Mouse (Mus musculus) right cerebral cortex, adult 18-20 months (tissue): ENCODE measurements around the gene Ccdc93.

ENCODE experiments used
- DNase-seq: peaks from one replicate; pipeline ENCODE4 v3.0.0; 2022; ENCODE audit warnings: mixed read lengths

Ccdc93 gene

DNA sequence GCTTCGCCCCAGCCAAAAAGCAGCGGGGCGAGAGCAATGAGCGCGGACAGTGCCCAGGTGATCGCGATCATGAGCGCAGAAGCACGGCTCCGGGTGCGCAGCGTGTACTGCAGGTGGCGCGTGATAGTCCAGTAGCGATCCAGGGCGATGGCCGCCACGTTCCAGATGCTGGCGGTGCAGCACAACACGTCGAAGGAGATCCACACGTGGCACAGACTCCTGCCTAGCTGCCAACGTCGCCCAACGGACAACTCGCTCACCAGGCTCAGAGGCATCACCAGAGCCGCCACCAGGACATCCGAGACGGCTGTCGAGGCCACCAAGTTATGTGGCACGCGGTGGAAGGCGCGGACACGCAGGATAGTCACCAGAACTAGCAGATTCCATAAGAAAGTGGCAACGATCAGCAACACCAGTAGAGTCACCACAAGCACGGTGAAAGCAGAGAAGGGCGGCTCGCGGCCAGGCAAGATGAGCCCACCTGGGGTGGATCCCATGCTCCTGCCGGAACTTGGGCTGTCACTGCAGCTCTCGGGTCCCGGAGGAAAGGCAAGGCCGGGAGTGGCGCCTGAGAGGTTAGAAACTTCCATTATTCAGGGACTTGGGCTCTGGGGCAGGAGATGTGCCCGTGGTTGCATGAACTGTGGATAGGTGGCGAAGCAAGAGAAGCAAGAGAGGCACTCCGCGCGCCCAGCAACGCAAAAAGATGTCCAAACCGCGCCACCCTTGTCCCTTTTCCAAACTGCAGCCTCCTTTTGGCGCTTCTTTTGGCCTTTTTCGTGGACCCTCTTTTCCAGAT, 97.0 kb downstream of the Ccdc93 start:
- peak; percentile 6 for DNase-seq

DNA sequence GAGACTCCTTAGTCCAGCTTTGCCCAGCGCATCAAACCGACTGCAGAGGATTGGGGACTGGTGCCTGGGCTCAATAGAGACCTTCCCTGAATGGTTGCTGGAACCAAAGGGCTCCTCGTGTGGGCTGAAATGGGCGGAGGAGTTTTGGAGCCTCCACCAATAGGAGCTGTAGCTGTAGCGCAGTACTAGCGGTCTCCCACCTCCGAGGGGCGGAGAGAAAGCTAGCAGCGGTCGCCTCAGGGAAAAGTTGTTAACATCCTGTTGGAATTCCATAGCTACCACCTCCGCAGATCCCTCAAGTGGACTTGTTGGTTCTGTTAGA, 97.5 kb downstream of the Ccdc93 start, which contains the start of gene Htr5b:
Gene Htr5b, minus strand, starts transcription at position 67 of the 322 bp plus-strand sequence.
- DNase-seq = peak; percentile 41

DNA sequence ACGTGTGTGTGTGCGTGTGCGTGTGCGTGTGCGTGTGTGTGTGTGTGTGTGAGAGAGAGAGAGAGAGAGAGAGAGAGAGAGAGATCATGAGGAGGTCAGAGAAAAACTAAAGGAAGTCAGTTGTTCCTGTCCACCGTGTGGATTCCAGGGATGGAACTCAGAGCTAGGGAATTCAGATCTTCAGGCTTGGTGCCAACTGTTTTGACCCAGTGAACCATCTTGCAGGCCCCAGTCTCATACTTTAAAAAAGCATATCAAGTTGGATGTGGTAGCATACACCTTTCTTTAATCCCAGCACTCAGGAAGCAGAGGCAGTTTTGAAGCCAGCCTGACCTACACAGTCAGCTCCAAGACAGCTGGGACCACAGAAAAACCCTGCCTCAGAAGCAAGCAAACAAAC, 98.4 kb downstream of the Ccdc93 start:
- no peak for DNase-seq

DNA sequence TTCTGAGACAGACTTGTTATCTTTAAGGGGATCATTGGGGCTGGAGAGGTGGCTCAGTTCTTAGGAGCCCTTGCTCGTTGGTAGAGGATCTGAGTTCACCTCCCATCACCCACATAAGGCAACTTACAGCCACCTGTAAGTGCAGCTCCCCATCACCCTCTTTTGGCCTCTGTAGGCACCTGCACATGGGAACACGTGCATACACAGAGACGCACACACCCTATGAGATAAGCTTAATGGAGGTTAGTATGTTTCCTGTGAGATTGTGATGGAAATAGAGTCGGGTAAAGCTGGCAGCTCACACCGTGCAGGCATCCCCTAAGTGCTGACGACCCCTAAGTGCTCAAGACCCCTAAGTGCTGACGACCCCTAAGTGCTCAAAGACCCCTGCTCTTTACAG, 100.6 kb downstream of the Ccdc93 start:
- DNase-seq = no peak

DNA sequence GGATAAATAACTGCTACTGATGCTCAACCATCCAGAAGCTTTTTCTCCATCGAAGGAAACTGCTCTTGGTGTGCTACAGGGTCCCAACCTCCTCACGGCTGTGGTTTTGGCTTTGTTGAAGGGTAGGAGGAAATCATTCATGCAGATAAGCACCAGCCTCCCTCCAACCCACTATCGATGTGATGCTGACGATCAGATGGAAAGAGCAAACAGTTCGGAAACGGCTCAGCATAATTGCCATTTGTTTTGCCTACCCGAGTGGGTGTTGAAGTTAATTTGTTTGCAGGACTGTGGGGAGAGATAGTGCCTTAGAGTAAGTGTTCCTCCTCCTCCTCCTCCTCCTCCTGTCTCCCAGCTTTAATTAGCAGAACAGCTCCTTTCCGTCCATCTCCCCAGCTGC, 109.5 kb downstream of the Ccdc93 start:
- peak; percentile 15 for DNase-seq

DNA sequence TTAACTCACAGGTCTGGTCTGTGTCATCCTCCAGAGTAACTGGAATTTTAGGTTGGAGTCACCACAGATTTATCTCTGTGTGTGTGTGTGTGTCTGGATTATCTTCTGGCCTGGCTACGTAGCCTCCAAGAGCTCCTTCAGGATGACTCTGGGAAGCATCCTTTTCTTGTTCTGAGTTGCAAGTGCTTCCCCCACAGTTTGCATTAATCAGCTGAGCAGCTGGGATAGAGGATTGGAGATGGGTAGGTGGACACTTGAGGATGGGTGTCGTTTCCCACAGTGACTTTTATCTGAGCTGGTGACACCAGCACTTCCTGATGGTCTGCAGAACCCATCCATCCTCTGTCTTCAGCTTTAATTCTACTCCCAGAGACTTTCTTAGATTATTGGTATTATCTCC, 116.0 kb downstream of the Ccdc93 start:
- DNase-seq = peak; percentile 40

DNA sequence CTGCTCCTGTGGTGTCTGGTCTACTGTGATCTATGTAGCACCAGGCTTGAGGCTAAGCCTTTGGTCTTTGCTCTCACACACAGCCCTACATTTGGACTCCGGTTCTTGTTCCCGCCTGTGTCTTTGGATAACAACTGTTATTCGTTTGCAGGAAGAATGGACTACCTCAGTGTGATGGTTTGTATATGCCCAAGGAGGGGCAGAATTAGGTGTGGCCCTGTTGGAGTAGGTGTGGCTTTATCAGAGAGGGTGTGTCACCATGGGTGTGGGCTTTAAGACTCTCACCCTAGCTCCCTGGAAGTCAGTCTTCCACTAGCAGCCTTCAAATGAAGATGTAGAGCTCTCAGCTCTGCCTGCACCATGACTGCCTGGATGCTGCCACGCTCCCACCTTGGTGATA, 117.8 kb downstream of the Ccdc93 start:
- no peak for DNase-seq

DNA sequence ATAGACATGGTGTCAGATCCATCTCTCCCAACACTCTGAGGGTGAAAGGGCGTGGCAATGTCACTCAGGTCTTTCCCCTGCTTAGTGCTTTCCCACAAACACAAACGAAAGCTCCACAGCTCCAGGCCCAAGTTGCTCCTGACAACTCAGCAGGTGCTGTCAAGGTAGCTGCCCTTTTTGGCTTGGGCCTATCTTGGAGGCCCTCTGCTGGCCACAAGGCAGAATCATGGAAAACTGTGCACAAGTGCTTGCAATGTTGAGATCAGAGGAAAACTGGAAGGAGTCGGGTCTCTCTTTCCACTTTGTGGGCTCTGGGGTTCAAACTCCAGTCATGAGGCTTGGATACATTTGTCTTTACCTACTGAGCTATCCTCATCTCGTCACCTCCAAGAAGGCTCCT, 118.6 kb downstream of the Ccdc93 start:
- peak; percentile 12 for DNase-seq

DNA sequence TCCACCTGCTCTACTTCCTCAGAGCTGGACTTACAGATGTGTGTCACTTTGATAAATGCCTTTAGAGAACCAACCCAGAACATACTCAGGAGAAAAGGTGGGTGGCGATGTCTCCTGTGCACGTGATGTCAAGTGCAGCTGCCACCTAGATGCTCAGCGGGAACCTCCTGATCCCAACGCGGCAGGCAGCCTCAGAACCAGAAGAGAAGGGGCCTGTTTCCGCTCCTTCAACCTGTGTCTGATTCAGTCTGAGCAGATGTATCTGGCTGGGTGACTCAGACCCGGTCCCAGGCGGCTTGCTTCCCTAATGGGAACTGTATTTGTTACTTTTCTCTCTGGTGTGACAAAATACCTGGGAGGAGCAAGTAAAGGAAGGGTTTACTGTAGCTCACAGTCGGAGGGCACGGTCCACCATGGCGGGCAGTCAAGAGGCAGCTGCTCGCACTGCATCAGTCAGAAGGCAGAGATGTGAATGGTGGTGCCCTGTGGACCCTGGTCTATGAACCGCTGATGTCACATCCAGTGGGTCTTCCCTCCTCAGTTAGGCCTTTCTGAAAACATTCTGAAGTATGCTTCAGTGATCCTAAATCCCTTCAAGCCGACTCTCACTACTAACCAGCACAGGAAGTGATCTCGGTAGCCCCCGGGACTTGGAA, 120.1 kb downstream of the Ccdc93 start:
- DNase-seq = peak; percentile 39

DNA sequence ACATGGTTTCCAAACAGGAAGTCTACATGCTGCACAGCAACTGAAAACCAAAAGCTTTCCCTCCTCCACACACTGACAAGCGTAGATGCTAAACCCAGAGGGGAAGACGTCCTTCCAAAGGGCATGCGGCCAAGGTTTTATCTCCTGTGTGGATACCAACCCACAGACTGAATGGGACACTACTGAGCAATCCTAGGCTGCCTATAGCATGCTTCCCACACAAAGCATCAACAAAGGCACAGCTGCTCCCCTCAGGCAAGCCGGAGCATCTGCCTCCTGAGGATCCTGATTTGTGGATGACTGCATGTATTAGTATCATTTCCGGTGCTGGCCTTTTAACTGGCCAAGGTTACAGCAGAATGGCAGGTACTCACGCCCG, 120.6 kb downstream of the Ccdc93 start:
- peak; percentile 65 for DNase-seq
